Mouse (Mus musculus) MEL (cell line): Measurements from ENCODE around the gene Pla2g4c. TPM values are rescaled to one million over a fixed set of nuclear protein-coding genes. Genes with fewer than 3 reads are reported as not detected.

Experiments
- DNase-seq: peaks from one replicate; pipeline ENCODE4 v3.0.0; 2011; ENCODE audit warnings: low read depth, low spot score
- H3K27ac ChIP-seq: 2 replicates; pipeline ENCODE4 v1.5.1; 2012; ENCODE audit warnings: low read depth, mild to moderate bottlenecking, control low read depth, low read length, moderate library complexity; ENCODE audit not compliant: control insufficient read depth
- H3K27me3 ChIP-seq, 2 experiments: fragments of 150-350 bp in 1 of 2; sonication (generic) in 1 of 2; 2 replicates each; pipeline ENCODE4 v1.6.1; 2012; ENCODE audit warnings: low read length in 2 of 2, mild to moderate bottlenecking in 2 of 2, improper control_type of control experiment in 1 of 2, moderate library complexity in 1 of 2; ENCODE audit not compliant: insufficient read depth in 2 of 2, control insufficient read depth in 1 of 2
- H3K36me3 ChIP-seq, 2 experiments: 2 replicates each; pipeline ENCODE4 v1.6.1; 2012 to 2014; ENCODE audit warnings: low read length in 2 of 2, improper control_type of control experiment in 1 of 2, inconsistent platforms in 1 of 2, mild to moderate bottlenecking in 1 of 2; ENCODE audit not compliant: insufficient read depth in 2 of 2, control insufficient read depth in 1 of 2
- H3K4me1 ChIP-seq, 2 experiments: fragments of 150-350 bp in 1 of 2; sonication (generic) in 1 of 2; 2 replicates each; pipeline ENCODE4 v1.6.1; 2012; ENCODE audit warnings: low read length in 2 of 2, improper control_type of control experiment in 1 of 2, mild to moderate bottlenecking in 1 of 2; ENCODE audit not compliant: insufficient read depth in 2 of 2, control insufficient read depth in 1 of 2
- H3K4me3 ChIP-seq, 2 experiments: fragments of 150-350 bp in 1 of 2; sonication (generic) in 1 of 2; 2 replicates each; pipeline ENCODE4 v1.5.1; 2012; ENCODE audit warnings: low read depth in 2 of 2, low read length in 2 of 2, mild to moderate bottlenecking in 2 of 2, moderate library complexity in 2 of 2, control low read depth in 1 of 2, improper control_type of control experiment in 1 of 2; ENCODE audit not compliant: control insufficient read depth in 1 of 2, insufficient read depth in 1 of 2
- H3K79me2 ChIP-seq: 2 replicates; pipeline ENCODE4 v1.6.1; 2012; ENCODE audit warnings: mild to moderate bottlenecking, low read length, moderate library complexity; ENCODE audit not compliant: control insufficient read depth, poor library complexity, insufficient read depth
- H3K9ac ChIP-seq: 2 replicates; pipeline ENCODE4 v1.6.1; 2012; ENCODE audit warnings: low read depth, mild to moderate bottlenecking, control low read depth, low read length, moderate library complexity; ENCODE audit not compliant: control insufficient read depth, poor library complexity, severe bottlenecking
- H3K9me3 ChIP-seq: fragments of 150-350 bp; sonication (generic); replicated peaks from 2 replicates; pipeline ENCODE4 v1.6.1; 2012; ENCODE audit warnings: mild to moderate bottlenecking, low read length, improper control_type of control experiment, moderate library complexity; ENCODE audit not compliant: insufficient read depth
- CHD2 ChIP-seq: IDR thresholded peaks from 2 replicates; pipeline ENCODE4 v1.6.1; 2011; ENCODE audit warnings: low read length, improper control_type of control experiment
- CTCF ChIP-seq, 3 experiments: IDR thresholded peaks in 2 of 3; conservative IDR thresholded peaks in 1 of 3; 2 replicates each; pipeline ENCODE4 v1.5.1; 2011 to 2012; ENCODE audit warnings: low read length in 3 of 3, low read depth in 2 of 3, mild to moderate bottlenecking in 2 of 3, improper control_type of control experiment in 1 of 3, inconsistent platforms in 1 of 3, mixed read lengths in 1 of 3, moderate library complexity in 1 of 3; ENCODE audit not compliant: control insufficient read depth in 1 of 3, insufficient read depth in 1 of 3, poor library complexity in 1 of 3, severe bottlenecking in 1 of 3
- E2F4 ChIP-seq: IDR thresholded peaks from 2 replicates; pipeline ENCODE4 v1.6.1; 2011; ENCODE audit warnings: low read depth, low read length, improper control_type of control experiment, borderline replicate concordance
- EP300 ChIP-seq, 2 experiments: IDR thresholded peaks; 2 replicates each; pipeline ENCODE4 v1.6.1; 2011; ENCODE audit warnings: improper control_type of control experiment in 2 of 2, low read length in 2 of 2, low read depth in 1 of 2, mild to moderate bottlenecking in 1 of 2
- GABPA ChIP-seq: IDR thresholded peaks from 2 replicates; pipeline ENCODE4 v1.6.1; 2012; ENCODE audit warnings: low read depth, mild to moderate bottlenecking, inconsistent platforms, low read length, improper control_type of control experiment, moderate library complexity
- HCFC1 ChIP-seq: IDR thresholded peaks from 2 replicates; pipeline ENCODE4 v1.6.1; 2012; ENCODE audit warnings: low read depth, mild to moderate bottlenecking, inconsistent platforms, low read length, improper control_type of control experiment, moderate library complexity
- JUND ChIP-seq: IDR thresholded peaks from 2 replicates; pipeline ENCODE4 v1.6.1; 2011; ENCODE audit warnings: low read depth, mild to moderate bottlenecking, improper control_type of control experiment, low read length
- KAT2A ChIP-seq: conservative IDR thresholded peaks from 2 replicates; pipeline ENCODE4 v1.6.1; 2012; ENCODE audit warnings: low read depth, low read length, improper control_type of control experiment, inconsistent platforms
- MAX ChIP-seq: IDR thresholded peaks from 2 replicates; pipeline ENCODE4 v1.6.1; 2011; ENCODE audit warnings: low read length, improper control_type of control experiment
- MAZ ChIP-seq: IDR thresholded peaks from 2 replicates; pipeline ENCODE4 v1.6.1; 2012; ENCODE audit warnings: low read depth, mild to moderate bottlenecking, inconsistent platforms, low read length, improper control_type of control experiment
- MEF2A ChIP-seq: IDR thresholded peaks from 2 replicates; pipeline ENCODE4 v1.6.1; 2014; ENCODE audit warnings: low read depth, mild to moderate bottlenecking, inconsistent platforms, low read length, improper control_type of control experiment; ENCODE audit not compliant: poor library complexity, insufficient replicate concordance, severe bottlenecking; ENCODE audit errors: extremely low read depth
- POLR2A ChIP-seq, 2 experiments: IDR thresholded peaks; 2 replicates each; pipeline ENCODE4 v1.6.1; 2011 to 2012; ENCODE audit warnings: low read length in 2 of 2, mild to moderate bottlenecking in 2 of 2, control low read depth in 1 of 2, improper control_type of control experiment in 1 of 2, low read depth in 1 of 2, moderate library complexity in 1 of 2; ENCODE audit not compliant: control insufficient read depth in 1 of 2, insufficient read depth in 1 of 2, poor library complexity in 1 of 2
- POLR2AphosphoS2 ChIP-seq: IDR thresholded peaks from 2 replicates; pipeline ENCODE4 v1.6.1; 2011; ENCODE audit warnings: low read length, improper control_type of control experiment
- SIN3A ChIP-seq: IDR thresholded peaks from 2 replicates; pipeline ENCODE4 v1.6.1; 2012; ENCODE audit warnings: low read length, improper control_type of control experiment, inconsistent platforms
- SMC3 ChIP-seq: IDR thresholded peaks from 2 replicates; pipeline ENCODE4 v1.6.1; 2011; ENCODE audit warnings: low read depth, low read length, improper control_type of control experiment
- TBP ChIP-seq: IDR thresholded peaks from 2 replicates; pipeline ENCODE4 v1.8.0; 2011; ENCODE audit warnings: low read depth, low read length, improper control_type of control experiment
- UBTF ChIP-seq: IDR thresholded peaks from 2 replicates; pipeline ENCODE4 v1.6.1; 2012; ENCODE audit warnings: low read depth, mild to moderate bottlenecking, inconsistent platforms, low read length, improper control_type of control experiment, moderate library complexity, borderline replicate concordance; ENCODE audit not compliant: insufficient read depth
- USF1 ChIP-seq: IDR thresholded peaks from 2 replicates; pipeline ENCODE4 v1.6.1; 2014; ENCODE audit warnings: low read depth, mild to moderate bottlenecking, inconsistent platforms, low read length, improper control_type of control experiment, moderate library complexity
- USF2 ChIP-seq, 2 experiments: IDR thresholded peaks; 2 replicates each; pipeline ENCODE4 v1.6.1; 2011 to 2012; ENCODE audit warnings: improper control_type of control experiment in 2 of 2, low read length in 2 of 2, borderline replicate concordance in 1 of 2, inconsistent platforms in 1 of 2, low read depth in 1 of 2, mild to moderate bottlenecking in 1 of 2; ENCODE audit not compliant: insufficient read depth in 1 of 2
- ZC3H11A ChIP-seq: IDR thresholded peaks from 2 replicates; pipeline ENCODE4 v1.6.1; 2012; ENCODE audit warnings: low read depth, mild to moderate bottlenecking, inconsistent platforms, low read length, improper control_type of control experiment
- ZKSCAN1 ChIP-seq: IDR thresholded peaks from 2 replicates; pipeline ENCODE4 v1.6.1; 2012; ENCODE audit warnings: low read depth, mild to moderate bottlenecking, inconsistent platforms, low read length, improper control_type of control experiment, moderate library complexity
- ZMIZ1 ChIP-seq: IDR thresholded peaks from 2 replicates; pipeline ENCODE4 v1.6.1; 2012; ENCODE audit warnings: low read depth, mild to moderate bottlenecking, inconsistent platforms, low read length, improper control_type of control experiment, moderate library complexity
- polyA plus RNA-seq, 2 experiments: library from polyadenylated mRNA; stranded (reverse) in 1 of 2; unstranded in 1 of 2; fragments of >175 nt in 1 of 2; fragments of >200 nt in 1 of 2; gene quantifications; 2 replicates each; pipeline versions ENCODE4 v1.2.1 to v1.2.4; 2012; ENCODE audit warnings: low replicate concordance in 2 of 2, low read depth in 1 of 2; ENCODE audit not compliant: insufficient read length in 2 of 2, insufficient read depth in 1 of 2, missing spikeins in 1 of 2
- total RNA-seq: library from RNA; depleted of rRNA; stranded (reverse); fragments of 300-350 nt; gene quantifications from 2 replicates; pipeline ENCODE4 v1.2.3, GENCODE M21; 2012

The Pla2g4c gene
- total and polyA plus RNA-seq, 3 experiments, result 1.0 to 2.0 TPM; not detected in 1

DNA sequence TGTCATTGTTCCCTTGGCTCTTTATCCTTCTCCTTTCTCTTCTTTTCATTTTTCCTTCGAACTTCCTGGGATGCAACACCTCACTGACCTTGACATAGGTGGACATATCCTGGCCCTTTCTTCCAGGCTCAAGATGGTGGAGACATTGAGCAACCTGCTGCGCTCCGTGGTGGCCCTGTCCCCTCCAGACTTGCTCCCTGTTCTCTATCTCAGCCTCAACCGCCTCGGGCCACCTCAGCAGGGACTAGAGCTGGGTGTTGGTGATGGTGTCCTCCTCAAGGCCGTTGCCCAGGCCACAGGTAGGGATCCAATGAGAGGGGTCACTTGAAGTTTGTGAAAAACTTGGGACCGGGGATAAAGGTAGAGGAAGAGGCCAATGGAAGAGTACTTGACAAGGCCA lies 29.2 kb upstream of the Pla2g4c start:
- H3K4me3 ChIP-seq, result no peak overlapping the region
- H3K27ac ChIP-seq, result no peak overlapping the region
- H3K36me3 ChIP-seq, result peaks cover 13 to 18% of the 10 kb centered on the region in 2 experiments; a peak in 3 of 4 replicates
- H3K4me1 ChIP-seq, result peaks cover 2 to 11% of the 10 kb centered on the region in 2 experiments; a peak in 3 of 4 replicates
- no peak overlapping the region for H3K9ac ChIP-seq
- no peaks in the 10 kb centered on the region for H3K9me3 ChIP-seq
- no peaks in the 10 kb centered on the region for H3K79me2 ChIP-seq
- no peaks in the 10 kb centered on the region for H3K27me3 ChIP-seq
- TF ChIP-seq MEF2A (no peak), MAZ (no peak), TBP (no peak), CHD2 (no peak), USF1 (no peak)
- TF ChIP-seq, all 39 proteins: peak for 0
- no peak for DNase-seq

DNA sequence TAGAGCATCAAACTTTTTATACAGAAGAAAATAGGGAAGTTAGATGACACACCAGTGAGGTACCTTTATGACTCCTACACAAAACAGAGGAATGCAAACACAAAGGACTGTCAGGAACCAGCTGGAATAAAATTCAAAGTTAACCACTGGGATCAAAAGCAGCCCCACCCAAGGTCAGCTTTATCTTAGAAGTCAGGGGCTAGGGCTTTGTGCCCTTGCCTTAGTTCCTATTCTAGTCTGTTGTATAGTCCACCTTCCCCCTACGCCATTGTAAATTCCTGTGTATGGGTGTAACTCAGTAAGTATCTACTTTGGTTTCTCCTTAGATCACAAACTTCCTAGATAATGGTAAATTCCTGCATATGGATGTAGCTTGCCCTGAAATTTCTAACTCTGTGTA lies 26.8 kb upstream of the Pla2g4c start:
- Histone ChIP-seq H3K79me2 (no peaks in the 10 kb centered on the region), H3K4me1 (peaks cover 5 to 21% of the 10 kb centered on the region in 2 experiments), H3K9ac (no peak overlapping the region), H3K27me3 (no peaks in the 10 kb centered on the region), H3K9me3 (no peaks in the 10 kb centered on the region), H3K4me3 (no peak overlapping the region), H3K27ac (no peak overlapping the region), H3K36me3 (peaks cover 17 to 25% of the 10 kb centered on the region in 2 experiments)
- no peak for DNase-seq
- no peak for TF ChIP-seq CTCF (IDR thresholded peaks at IDR 0.05 in 2 of 3, conservative IDR thresholded peaks at IDR 0.05 in 1 of 3; ENCODE audit: control insufficient read depth in 1 of 3, insufficient read depth in 1 of 3, low read depth in 2 of 3, low read length in 3 of 3, poor library complexity in 1 of 3, severe bottlenecking in 1 of 3)
- TF ChIP-seq ZKSCAN1, result no peak
- TF ChIP-seq KAT2A, result no peak
- TF ChIP-seq USF1, result no peak
- no peak for TF ChIP-seq SMC3
- no peak for TF ChIP-seq POLR2AphosphoS2
- TF ChIP-seq MAX, result no peak
- no peak for TF ChIP-seq ZC3H11A
- TF ChIP-seq MEF2A, result no peak
- no peak for TF ChIP-seq SIN3A
- no peak for TF ChIP-seq USF2 (IDR thresholded peaks at IDR 0.05; ENCODE audit: borderline replicate concordance in 1 of 2, insufficient read depth in 1 of 2, low read depth in 1 of 2, low read length in 2 of 2)

DNA sequence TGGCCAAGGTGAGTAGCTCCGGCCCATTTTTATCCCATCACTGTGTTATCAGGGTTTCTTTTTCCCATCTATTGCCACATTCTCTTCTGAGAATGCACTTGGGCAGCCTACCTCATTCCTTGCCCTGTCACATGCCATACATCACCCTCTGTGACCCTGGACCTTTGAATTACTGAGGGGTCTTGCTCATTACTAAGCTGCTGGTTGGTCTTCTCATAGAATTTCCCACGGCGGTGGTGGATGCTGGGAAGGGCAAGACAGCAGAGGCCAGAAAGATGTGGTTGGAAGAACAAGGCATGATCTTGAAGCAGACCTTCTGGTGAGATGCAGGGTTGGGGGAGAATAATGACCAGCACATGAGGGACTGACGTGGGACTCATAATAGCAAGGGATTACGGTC lies 25.6 kb upstream of the Pla2g4c start:
- DNase-seq, result no peak
- TF ChIP-seq E2F4 (no peak), JUND (no peak), USF2 (IDR thresholded peaks at IDR 0.05; ENCODE audit: borderline replicate concordance in 1 of 2, insufficient read depth in 1 of 2, low read depth in 1 of 2, low read length in 2 of 2) (no peak), UBTF (no peak), POLR2A (IDR thresholded peaks at IDR 0.05; ENCODE audit: control insufficient read depth in 1 of 2, insufficient read depth in 1 of 2, low read depth in 1 of 2, low read length in 2 of 2, poor library complexity in 1 of 2) (no peak), HCFC1 (no peak), USF1 (no peak), ZMIZ1 (no peak), ZKSCAN1 (no peak), EP300 (IDR thresholded peaks at IDR 0.05; ENCODE audit: low read depth in 1 of 2, low read length in 2 of 2) (no peak), MEF2A (no peak), GABPA (no peak)
- TF ChIP-seq, all 39 proteins: peak for 0
- Histone ChIP-seq H3K4me3 (no peak overlapping the region), H3K9me3 (no peaks in the 10 kb centered on the region), H3K27me3 (no peaks in the 10 kb centered on the region), H3K27ac (no peak overlapping the region), H3K79me2 (no peaks in the 10 kb centered on the region), H3K36me3 (peaks cover 17 to 31% of the 10 kb centered on the region in 2 experiments), H3K4me1 (peaks cover 5 to 30% of the 10 kb centered on the region in 2 experiments), H3K9ac (no peak overlapping the region)
